In genomic region chr7:105534162-105534561, GRCm38 (mm10) we compare ENCODE assay signal across 16 mouse cellular contexts. TPM values are rescaled to one million over a fixed set of nuclear protein-coding genes. Genes with fewer than 3 reads are reported as not detected.
DNase-seq lines count a peak whose midpoint lies in the region; TF ChIP-seq lines count a peak whose summit lies in the region.
"Had no signal": no experiment of that assay in that cellular context is flagged by ENCODE, and none has a peak within 500 bp of the region (broad histone marks: within the 10 kb centered on the region; RNA-seq: fewer than 3 reads in every experiment).

No protein-coding gene starts in this region.

- H3K4me3 ChIP-seq in heart, adult 2 months, result no peak overlapping the region
- no peak overlapping the region for H3K4me3 ChIP-seq in CH12.LX (replicated peaks in 1 of 3; ENCODE audit: low read depth in 2 of 3, low read length in 2 of 3, poor library complexity in 1 of 3)
- H3K4me3 ChIP-seq in cerebellum, adult 2 months (replicated peaks; ENCODE audit: insufficient read depth, low read depth, low read length), result no peak overlapping the region
- H3K4me3 ChIP-seq: forebrain, embryonic 10.5 days; limb, embryonic 10.5 days; midbrain, embryonic 12.5 days; neural tube, embryonic 15.5 days had no signal

- no peaks in the 10 kb centered on the region for H3K79me2 ChIP-seq in heart, adult 2 months (replicated peaks; ENCODE audit: control insufficient read depth, insufficient read depth, low read length)
- H3K79me2 ChIP-seq in CH12.LX (replicated peaks; ENCODE audit: control insufficient read depth, extremely low read depth, insufficient read depth, poor library complexity, severe bottlenecking), result no peaks in the 10 kb centered on the region

- H3K9ac ChIP-seq in heart, adult 2 months (ENCODE audit: low read depth, low read length), result no peak overlapping the region
- no peak overlapping the region for H3K9ac ChIP-seq in CH12.LX (ENCODE audit: insufficient read depth, low read depth)
- H3K9ac ChIP-seq: midbrain, embryonic 12.5 days; neural tube, embryonic 15.5 days had no signal

- H3K9me3 ChIP-seq in CH12.LX (replicated peaks; ENCODE audit: low read length), result no peaks in the 10 kb centered on the region
- H3K9me3 ChIP-seq: forebrain, embryonic 10.5 days; limb, embryonic 10.5 days; midbrain, embryonic 12.5 days; neural tube, embryonic 15.5 days had no signal

- 79% methylated on average over 3 of the region's 3 CpGs for WGBS in heart, adult 2 months
- 79% methylated on average over 3 of the region's 3 CpGs for WGBS in cerebellum, adult 2 months

- in situ Hi-C loops in CH12.LX (cut with MboI; ENCODE audit: low pct_ligation_motif_present, low pct_unique_long_range_greater_than_20kb, low sequenced_read_pairs), result no loop called here

- dilution Hi-C loops in CH12.LX (cut with MboI; ENCODE audit: extremely low pct_ligation_motif_present, extremely low pct_unique_long_range_greater_than_20kb, low sequenced_read_pairs), result no loop called here

- H3K36me3 ChIP-seq in heart, adult 2 months (ENCODE audit: control insufficient read depth, insufficient read depth, low read length), result no peaks in the 10 kb centered on the region
- no peaks in the 10 kb centered on the region for H3K36me3 ChIP-seq in CH12.LX (replicated peaks in 1 of 2; ENCODE audit: control insufficient read depth in 1 of 2, insufficient read depth in 1 of 2, low read length in 1 of 2)
- H3K36me3 ChIP-seq: forebrain, embryonic 10.5 days; limb, embryonic 10.5 days; midbrain, embryonic 12.5 days; neural tube, embryonic 15.5 days had no signal

- no peak for TF ChIP-seq EP300 in heart, adult 2 months (IDR thresholded peaks at IDR 0.05; ENCODE audit: insufficient read depth, low read depth, low read length)
- no peak for TF ChIP-seq EP300 in CH12.LX (IDR thresholded peaks at IDR 0.05; ENCODE audit: low read length)

- H3K4me2 ChIP-seq in CH12.LX (ENCODE audit: insufficient read depth, low read depth, poor library complexity, severe bottlenecking), result no peak overlapping the region
- H3K4me2 ChIP-seq: midbrain, embryonic 12.5 days; neural tube, embryonic 15.5 days had no signal

- no peaks in the 10 kb centered on the region for H3K27me3 ChIP-seq in heart, adult 2 months (ENCODE audit: control insufficient read depth, insufficient read depth, low read length)
- no peaks in the 10 kb centered on the region for H3K27me3 ChIP-seq in CH12.LX (replicated peaks)
- H3K27me3 ChIP-seq in cerebellum, adult 2 months (ENCODE audit: control insufficient read depth, insufficient read depth, low read length), result no peaks in the 10 kb centered on the region
- H3K27me3 ChIP-seq: midbrain, embryonic 12.5 days; neural tube, embryonic 15.5 days had no signal

- TF ChIP-seq POLR2A in heart, adult 2 months (IDR thresholded peaks at IDR 0.05; ENCODE audit: insufficient read depth, low read depth, low read length), result no peak
- no peak for TF ChIP-seq POLR2A in CH12.LX (IDR thresholded peaks at IDR 0.05; ENCODE audit: low read depth, low read length)
- no peak for TF ChIP-seq POLR2A in cerebellum, adult 2 months (IDR thresholded peaks at IDR 0.05; ENCODE audit: borderline replicate concordance, insufficient read depth, low read length)

- no peaks in the 10 kb centered on the region for H3K4me1 ChIP-seq in heart, adult 2 months (ENCODE audit: control insufficient read depth, insufficient read depth, low read length)
- no peaks in the 10 kb centered on the region for H3K4me1 ChIP-seq in CH12.LX (ENCODE audit: control insufficient read depth in 1 of 2, insufficient read depth in 2 of 2)
- H3K4me1 ChIP-seq in cerebellum, adult 2 months (ENCODE audit: control insufficient read depth, insufficient read depth, low read length), result no peaks in the 10 kb centered on the region
- H3K4me1 ChIP-seq: forebrain, embryonic 10.5 days; limb, embryonic 10.5 days; midbrain, embryonic 12.5 days; neural tube, embryonic 15.5 days had no signal

- no peak for DNase-seq in heart, adult 2 months
- DNase-seq in heart, postnatal 36 days, result no peak
- peak; percentile 26 for DNase-seq in lung, postnatal 10 days
- no peak for DNase-seq in lung, postnatal 4 days
- peak; percentile 13 for DNase-seq in CH12.LX (ENCODE audit: extremely low read depth)
- DNase-seq in lung, postnatal 36 days, result peak; percentile 45
- DNase-seq in cerebellum, adult 2 months, result no peak
- DNase-seq in gastrocnemius, adult 18-20 months (ENCODE audit: low spot score), result no peak
- DNase-seq: cerebellum, adult 9-10 months; kidney, adult 2 months; thymus, adult 2 months had no signal

- H3K27ac ChIP-seq in heart, adult 2 months, result no peak overlapping the region
- no peak overlapping the region for H3K27ac ChIP-seq in CH12.LX (ENCODE audit: insufficient read depth, low read depth)
- no peak overlapping the region for H3K27ac ChIP-seq in cerebellum, adult 2 months (ENCODE audit: insufficient read depth, low read length)
- H3K27ac ChIP-seq: forebrain, embryonic 10.5 days; limb, embryonic 10.5 days; midbrain, embryonic 12.5 days; neural tube, embryonic 15.5 days had no signal

- TF ChIP-seq RAD21 in CH12.LX (IDR thresholded peaks at IDR 0.05; ENCODE audit: low read depth, low read length), result peak; percentile 27

- TF ChIP-seq CTCF in heart, adult 2 months (IDR thresholded peaks at IDR 0.05), result peak; percentile 65
- peak in 1 of 2 experiments; percentile 41; a peak in 2 of 4 replicates for TF ChIP-seq CTCF in CH12.LX (conservative IDR thresholded peaks at IDR 0.05 in 1 of 2, IDR thresholded peaks at IDR 0.05 in 1 of 2; ENCODE audit: low read depth in 2 of 2, low read length in 2 of 2)
- no peak for TF ChIP-seq CTCF in cerebellum, adult 2 months (IDR thresholded peaks at IDR 0.05; ENCODE audit: borderline replicate concordance, insufficient read depth, low read depth, low read length)

- intact Hi-C loops in heart, adult 2 months (cut with DNase I), result no loop called here
- intact Hi-C loops in heart, postnatal 36 days (cut with DNase I), result no loop called here

TF ChIP-seq in CH12.LX, 34 proteins besides CTCF, POLR2A, EP300 and RAD21:
- peak; percentile 22 for TF ChIP-seq SMC3 (IDR thresholded peaks at IDR 0.05; ENCODE audit: low read depth, low read length)
- TF ChIP-seq PAX5 (IDR thresholded peaks at IDR 0.05; ENCODE audit: low read length), result no peak

RNA-seq across cellular contexts. Expression of gene Smpd1, which starts 20.0 kb away (rescaled TPM):
- 100 to 1,000 TPM; 154 to 186 TPM for total RNA-seq in heart, adult 2 months (2021)
- polyA plus RNA-seq in heart, adult 2 months (2012; rRNA removed), result 190 and 211 TPM in 2 replicates
- total RNA-seq in heart, postnatal 36 days (2021), result 100 to 1,000 TPM; 156 to 163 TPM
- total RNA-seq in CH12.LX (2012; rRNA removed), result 19.3 and 22.5 TPM in 2 replicates
- total RNA-seq in CH12.LX (2014; rRNA removed), result 13.7 and 16.9 TPM in 2 replicates
- polyA plus RNA-seq in CH12.LX (2012; ENCODE audit: insufficient read length, low read depth), result 13.7 and 17.9 TPM in 2 replicates
- 102 and 108 TPM in 2 replicates for polyA plus RNA-seq in cerebellum, adult 2 months (2012; rRNA removed)
- total RNA-seq in gastrocnemius, adult 18-20 months (2021), result 10 to 100 TPM; 49.7 to 53.4 TPM

RNA-seq across cellular contexts. Expression of gene Apbb1, which starts 47.3 kb away (rescaled TPM):
- total RNA-seq in heart, adult 2 months (2021), result 100 to 1,000 TPM; 123 to 147 TPM
- 259 and 333 TPM in 2 replicates for polyA plus RNA-seq in heart, adult 2 months (2012; rRNA removed)
- total RNA-seq in heart, postnatal 36 days (2021), result 100 to 1,000 TPM; 116 TPM
- total RNA-seq in CH12.LX (2012; rRNA removed) (1.8 and 3.2 TPM in 2 replicates), CH12.LX (2014; rRNA removed) (1.2 and 3.3 TPM in 2 replicates)
- 1.1 and 2.1 TPM in 2 replicates for polyA plus RNA-seq in CH12.LX (2012; ENCODE audit: insufficient read length, low read depth)
- polyA plus RNA-seq in cerebellum, adult 2 months (2012; rRNA removed), result 441 and 475 TPM in 2 replicates
- 1 to 10 TPM; 7.4 to 7.5 TPM for total RNA-seq in gastrocnemius, adult 18-20 months (2021)

RNA-seq across cellular contexts. Expression of gene Cavin3, which starts 52.1 kb away (rescaled TPM):
- 10 to 100 TPM; 17.5 to 24.0 TPM for total RNA-seq in heart, adult 2 months (2021)
- polyA plus RNA-seq in heart, adult 2 months (2012; rRNA removed), result 18.0 and 21.0 TPM in 2 replicates
- 10 to 100 TPM; 19.9 to 22.4 TPM for total RNA-seq in heart, postnatal 36 days (2021)
- total RNA-seq in CH12.LX (2012; rRNA removed) (not detected in 2 replicates), CH12.LX (2014; rRNA removed) (not detected in 2 replicates)
- polyA plus RNA-seq in CH12.LX (2012; ENCODE audit: insufficient read length, low read depth), result not detected in 2 replicates
- 33.8 and 34.1 TPM in 2 replicates for polyA plus RNA-seq in cerebellum, adult 2 months (2012; rRNA removed)
- 10 to 100 TPM in 1 of 2 experiments, 1 to 10 TPM in 1; 9.1 to 13.0 TPM for total RNA-seq in gastrocnemius, adult 18-20 months (2021)
- polyA plus RNA-seq: activated CD4-positive, CD25-positive, alpha-beta regulatory T cell, adult 4 months had no signal

Comparison
In these comparisons a context has a peak if more than half of its experiments do, and no peak if none do; other contexts are left out.
1. DNase-seq: peak in lung, postnatal 10 days (single experiment), CH12.LX (single experiment) and lung, postnatal 36 days (single experiment); none in heart, adult 2 months (0 of 2), heart, postnatal 36 days (0 of 2), lung, postnatal 4 days (0 of 2), cerebellum, adult 2 months (0 of 2) and gastrocnemius, adult 18-20 months (single experiment).
2. RNA of gene Apbb1, which starts 47.3 kb away (total RNA-seq): 123 to 147 TPM in heart, adult 2 months and 116 TPM in heart, postnatal 36 days; 7.4 to 7.5 TPM in gastrocnemius, adult 18-20 months and 1.2 to 3.3 TPM in CH12.LX; every median in the first group is over 10 times any median in the second.
3. RNA of gene Cavin3, which starts 52.1 kb away (total RNA-seq): 17.5 to 24.0 TPM in heart, adult 2 months, 19.9 to 22.4 TPM in heart, postnatal 36 days and 9.1 to 13.0 TPM in gastrocnemius, adult 18-20 months; not detected in CH12.LX; every median in the first group is over 10 times any median in the second.